ENCODE assay signal across 32 mouse cellular contexts in genomic region chr14:22715581-22716378, GRCm38 (mm10).
DNase-seq lines count a peak whose midpoint lies in the region; ATAC-seq and TF ChIP-seq lines count a peak whose summit lies in the region.
"Had no signal": no experiment of that assay in that cellular context is flagged by ENCODE, and none has a peak within 500 bp of the region (broad histone marks: within the 10 kb centered on the region; RNA-seq: fewer than 3 reads in every experiment).

No protein-coding gene starts in this region.

- WGBS in heart, embryonic 10.5 days, result 44% methylated on average over 6 of the region's 6 CpGs
- 31% methylated on average over 6 of the region's 6 CpGs for WGBS in lung, embryonic 14.5 days

- H3K4me3 ChIP-seq in heart, embryonic 10.5 days, result no peak overlapping the region
- no peak overlapping the region for H3K4me3 ChIP-seq in lung, embryonic 14.5 days (ENCODE audit: low read depth, low read length)
- H3K4me3 ChIP-seq: forebrain, embryonic 13.5 days; heart, embryonic 13.5 days; hindbrain, embryonic 10.5 days; limb, embryonic 15.5 days; liver, embryonic 15.5 days; megakaryocyte, embryonic 14.5 days; midbrain, embryonic 12.5 days; myocyte; neural tube, embryonic 12.5 days had no signal

- H3K27me3 ChIP-seq in heart, embryonic 10.5 days (ENCODE audit: insufficient read depth, poor library complexity, severe bottlenecking), result no peaks in the 10 kb centered on the region
- H3K27me3 ChIP-seq in lung, embryonic 14.5 days (ENCODE audit: insufficient read depth, low read length), result no peaks in the 10 kb centered on the region
- H3K27me3 ChIP-seq: heart, embryonic 13.5 days; liver, embryonic 15.5 days; megakaryocyte, embryonic 14.5 days; midbrain, embryonic 12.5 days; neural tube, embryonic 12.5 days had no signal

- H3K4me2 ChIP-seq in lung, embryonic 14.5 days, result no peak overlapping the region
- H3K4me2 ChIP-seq: forebrain, embryonic 13.5 days; heart, embryonic 13.5 days; limb, embryonic 15.5 days; liver, embryonic 15.5 days; midbrain, embryonic 12.5 days; neural tube, embryonic 12.5 days had no signal

- DNase-seq in heart, embryonic 10.5 days (ENCODE audit: low spot score), result no peak
- no peak for DNase-seq in heart, postnatal 14 days
- peak; percentile 36 for DNase-seq in lung, embryonic 14.5 days
- DNase-seq in lung, adult 18-20 months, result no peak
- peak; percentile 59 for DNase-seq in MEL-GATA-1-ER (ENCODE audit: extremely low read depth, low read depth)
- DNase-seq in kidney, postnatal 14 days, result peak; percentile 48
- no peak for DNase-seq in testis, postnatal 10 days (ENCODE audit: low spot score)
- DNase-seq: adrenal gland, postnatal 14 days; cerebellum, adult 11 months; cerebellum, adult 9-10 months; cerebellum, postnatal 36 days; gastrocnemius, postnatal 14 days; heart, adult 18-20 months; heart, postnatal 10 days; layer of hippocampus, postnatal 36 days; left cerebral cortex, postnatal 4 days; lung, postnatal 4 days; right cerebral cortex, adult 18-20 months; spleen, adult 18-20 months; thymus, adult 18-20 months; thymus, postnatal 25 days had no signal

- peaks cover 25% of the 10 kb centered on the region for H3K4me1 ChIP-seq in heart, embryonic 10.5 days
- H3K4me1 ChIP-seq in lung, embryonic 14.5 days (ENCODE audit: insufficient read depth), result peaks cover 9% of the 10 kb centered on the region
- H3K4me1 ChIP-seq: liver, embryonic 15.5 days had no signal

- intact Hi-C loops in heart, postnatal 14 days (cut with DNase I), result no loop called here

- H3K27ac ChIP-seq in heart, embryonic 10.5 days, result peak overlapping the region; percentile 10; the same call in 1 of the 2 replicates
- H3K27ac ChIP-seq in lung, embryonic 14.5 days (ENCODE audit: low read depth), result peak overlapping the region; percentile 32; the same call in 1 of the 2 replicates
- H3K27ac ChIP-seq: forebrain, embryonic 13.5 days; heart, embryonic 13.5 days; hindbrain, embryonic 10.5 days; limb, embryonic 15.5 days; liver, embryonic 15.5 days; midbrain, embryonic 12.5 days; neural tube, embryonic 12.5 days had no signal

- H3K36me3 ChIP-seq in heart, embryonic 10.5 days, result no peaks in the 10 kb centered on the region
- no peaks in the 10 kb centered on the region for H3K36me3 ChIP-seq in lung, embryonic 14.5 days (ENCODE audit: insufficient read depth)
- H3K36me3 ChIP-seq: G1E; heart, embryonic 13.5 days; hindbrain, embryonic 10.5 days; limb, embryonic 15.5 days; liver, embryonic 15.5 days; midbrain, embryonic 12.5 days; neural tube, embryonic 12.5 days had no signal

- TF ChIP-seq CTCF in lung, embryonic 14.5 days (IDR thresholded peaks at IDR 0.05; ENCODE audit: low read depth), result no peak

- H3K9ac ChIP-seq in lung, embryonic 14.5 days, result no peak overlapping the region
- H3K9ac ChIP-seq: forebrain, embryonic 13.5 days; heart, embryonic 13.5 days; limb, embryonic 15.5 days; liver, embryonic 15.5 days; midbrain, embryonic 12.5 days; neural tube, embryonic 12.5 days had no signal

- ATAC-seq in lung, embryonic 14.5 days (ENCODE audit: insufficient read depth), result 0 out of 2 replicates have a peak, but pooled peaks have one; percentile 47
- ATAC-seq: forebrain, embryonic 13.5 days; hindbrain, embryonic 16.5 days had no signal

- H3K9me3 ChIP-seq in heart, embryonic 10.5 days, result no peaks in the 10 kb centered on the region
- no peaks in the 10 kb centered on the region for H3K9me3 ChIP-seq in lung, embryonic 14.5 days (ENCODE audit: low read depth, low read length)
- H3K9me3 ChIP-seq: forebrain, embryonic 13.5 days; heart, embryonic 13.5 days; hindbrain, embryonic 10.5 days; limb, embryonic 15.5 days; liver, embryonic 15.5 days; megakaryocyte, embryonic 14.5 days; midbrain, embryonic 12.5 days; neural tube, embryonic 12.5 days had no signal

Comparison
In these comparisons a context has a peak if more than half of its experiments do, and no peak if none do; other contexts are left out.
1. DNase-seq: peak in lung, embryonic 14.5 days (single experiment), MEL-GATA-1-ER (single experiment) and kidney, postnatal 14 days (single experiment); none in heart, embryonic 10.5 days (single experiment), heart, postnatal 14 days (0 of 2), lung, adult 18-20 months (0 of 2) and testis, postnatal 10 days (single experiment).